Comparison of ENCODE assay signal across 22 mouse cellular contexts in the genomic region with DNA sequence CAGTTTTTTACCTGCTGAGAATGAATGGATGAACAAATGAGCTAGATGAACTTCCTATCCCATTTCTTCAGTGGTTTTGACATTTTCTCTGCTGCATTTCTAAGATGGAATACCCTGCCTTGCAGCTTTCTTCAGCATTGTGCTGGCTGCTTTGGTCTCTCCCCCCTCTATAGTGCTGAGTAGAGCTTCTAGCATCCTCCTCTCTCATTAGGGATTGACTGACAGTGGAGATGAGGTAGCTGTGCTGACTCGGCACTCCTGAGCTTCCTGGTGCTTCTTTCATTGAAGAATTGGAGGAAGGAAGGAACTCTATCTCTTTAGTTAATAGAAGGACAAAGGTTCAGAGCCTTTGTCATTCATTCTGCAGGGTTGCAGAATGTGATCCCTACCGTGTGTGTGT.
DNase-seq lines count a peak whose midpoint lies in the region; ATAC-seq and TF ChIP-seq lines count a peak whose summit lies in the region.
"Had no signal": no experiment of that assay in that cellular context is flagged by ENCODE, and none has a peak within 500 bp of the region (broad histone marks: within the 10 kb centered on the region; RNA-seq: fewer than 3 reads in every experiment).

No protein-coding gene starts in this region.

- no peak overlapping the region for H3K4me2 ChIP-seq in forebrain, postnatal 0 days (ENCODE audit: low read depth)
- H3K4me2 ChIP-seq in forebrain, embryonic 16.5 days (ENCODE audit: low read length): no peak overlapping the region
- H3K4me2 ChIP-seq: embryonic facial prominence, embryonic 12.5 days; forebrain, embryonic 13.5 days; forebrain, embryonic 15.5 days had no signal

- 50% methylated on average over 2 of the region's 2 CpGs for WGBS in forebrain, postnatal 0 days
- 50% methylated on average over 2 of the region's 2 CpGs for WGBS in forebrain, embryonic 16.5 days

- no peak for DNase-seq in forebrain, postnatal 0 days
- no peak for DNase-seq in layer of hippocampus, adult 2 months (ENCODE audit: low spot score in 2 of 2)
- DNase-seq in layer of hippocampus, adult 8-10 months (ENCODE audit: low spot score in 2 of 2): no peak
- peak; percentile 54 for DNase-seq in brain, embryonic 14.5 days (ENCODE audit: low read depth)
- DNase-seq: adrenal gland, adult 8-10 months; adrenal gland, postnatal 14 days; adrenal gland, postnatal 36 days; B cell, adult 2 months; cerebellum, adult 11 months; cerebellum, adult 18-20 months; cerebellum, adult 8-10 months; cerebellum, adult 9-11 months; cerebellum, postnatal 25 days had no signal

- no peak for TF ChIP-seq POLR2A in brain, embryonic 14.5 days (IDR thresholded peaks at IDR 0.05; ENCODE audit: borderline replicate concordance, extremely low read depth, insufficient read depth, insufficient read length, poor library complexity, severe bottlenecking)

- no peak overlapping the region for H3K9ac ChIP-seq in forebrain, postnatal 0 days
- H3K9ac ChIP-seq in forebrain, embryonic 16.5 days (replicated peaks; ENCODE audit: low read depth, low read length): no peak overlapping the region
- H3K9ac ChIP-seq: embryonic facial prominence, embryonic 12.5 days; forebrain, embryonic 13.5 days; forebrain, embryonic 15.5 days had no signal

- H3K4me1 ChIP-seq in forebrain, postnatal 0 days (ENCODE audit: insufficient read depth): no peaks in the 10 kb centered on the region
- H3K4me1 ChIP-seq in forebrain, embryonic 16.5 days (replicated peaks; ENCODE audit: control insufficient read depth, insufficient read depth, low read length): no peaks in the 10 kb centered on the region
- H3K4me1 ChIP-seq: embryonic facial prominence, embryonic 10.5 days; embryonic facial prominence, embryonic 12.5 days; forebrain, embryonic 13.5 days; forebrain, embryonic 15.5 days had no signal

- H3K9me3 ChIP-seq in forebrain, postnatal 0 days (ENCODE audit: low read length): no peaks in the 10 kb centered on the region
- no peaks in the 10 kb centered on the region for H3K9me3 ChIP-seq in forebrain, embryonic 16.5 days (ENCODE audit: control insufficient read depth, low read length)
- H3K9me3 ChIP-seq: embryonic facial prominence, embryonic 10.5 days; embryonic facial prominence, embryonic 12.5 days; forebrain, embryonic 13.5 days; forebrain, embryonic 15.5 days; G1E had no signal

- no peak for TF ChIP-seq CTCF in forebrain, postnatal 0 days (IDR thresholded peaks at IDR 0.05; ENCODE audit: low read depth)
- no peak for TF ChIP-seq CTCF in layer of hippocampus, adult 2 months (conservative IDR thresholded peaks at IDR 0.05)
- no peak for TF ChIP-seq CTCF in brain, embryonic 14.5 days (IDR thresholded peaks at IDR 0.05; ENCODE audit: borderline replicate concordance, extremely low read depth, insufficient read depth, insufficient read length)

- H3K36me3 ChIP-seq in forebrain, postnatal 0 days (ENCODE audit: insufficient read depth): no peaks in the 10 kb centered on the region
- no peaks in the 10 kb centered on the region for H3K36me3 ChIP-seq in forebrain, embryonic 16.5 days (ENCODE audit: control insufficient read depth, insufficient read depth)
- H3K36me3 ChIP-seq: embryonic facial prominence, embryonic 10.5 days; embryonic facial prominence, embryonic 12.5 days; forebrain, embryonic 15.5 days; G1E had no signal

- H3K4me3 ChIP-seq in forebrain, postnatal 0 days (ENCODE audit: low read depth, low read length): no peak overlapping the region
- no peak overlapping the region for H3K4me3 ChIP-seq in forebrain, embryonic 16.5 days (replicated peaks; ENCODE audit: low read length)
- no peak overlapping the region for H3K4me3 ChIP-seq in layer of hippocampus, adult 2 months
- H3K4me3 ChIP-seq: embryonic facial prominence, embryonic 10.5 days; embryonic facial prominence, embryonic 12.5 days; forebrain, embryonic 13.5 days; forebrain, embryonic 15.5 days had no signal

- ATAC-seq in forebrain, postnatal 0 days: peak; percentile 63
- no peak for ATAC-seq in forebrain, embryonic 16.5 days
- ATAC-seq: activated CD4-positive, CD25-positive, alpha-beta regulatory T cell, adult 4 months; CD4-positive, CD25-positive, alpha-beta regulatory T cell, adult 4 months; forebrain, embryonic 13.5 days; forebrain, embryonic 15.5 days; Patski had no signal

- H3K27ac ChIP-seq in forebrain, postnatal 0 days (ENCODE audit: low read depth, low read length): no peak overlapping the region
- H3K27ac ChIP-seq in forebrain, embryonic 16.5 days (ENCODE audit: low read length): no peak overlapping the region
- 0 out of 2 replicates have a peak overlapping the region, but pooled peaks have one; percentile 36 for H3K27ac ChIP-seq in layer of hippocampus, adult 2 months
- H3K27ac ChIP-seq: embryonic facial prominence, embryonic 10.5 days; embryonic facial prominence, embryonic 12.5 days; forebrain, embryonic 13.5 days; forebrain, embryonic 15.5 days had no signal

- no peaks in the 10 kb centered on the region for H3K27me3 ChIP-seq in forebrain, postnatal 0 days (ENCODE audit: insufficient read depth, low read length)
- no peaks in the 10 kb centered on the region for H3K27me3 ChIP-seq in forebrain, embryonic 16.5 days (replicated peaks; ENCODE audit: control insufficient read depth, insufficient read depth, low read length)
- H3K27me3 ChIP-seq: embryonic facial prominence, embryonic 12.5 days; forebrain, embryonic 13.5 days; forebrain, embryonic 15.5 days; Patski had no signal
